Mouse (Mus musculus) ovary, postnatal 10 days (tissue): Measurements from ENCODE around the gene Cmtm2a.
"Not testable (repeated sequence)": the region's sequence is repeated elsewhere in the genome, so short reads cannot be mapped to it uniquely, and the experiment has no call there.

Source experiments
- DNase-seq: peaks from one replicate; pipeline ENCODE4 v3.0.0; 2022; ENCODE audit warnings: low spot score

Cmtm2a gene

GRCm38 (mm10) chr8:104294396-104294795 is 1.4 kb upstream of the Cmtm2a start:
- no peak for DNase-seq

GRCm38 (mm10) chr8:104268937-104269440 is 24.0 kb downstream of the Cmtm2a start:
- DNase-seq, result no peak

- no peak for DNase-seq
Measured at GRCm38 (mm10) chr8:104268368-104268767, 24.6 kb downstream of the Cmtm2a start.

- not testable (repeated sequence) for DNase-seq
Measured at GRCm38 (mm10) chr8:104264271-104264935, 28.6 kb downstream of the Cmtm2a start.

GRCm38 (mm10) chr8:104261802-104262201 is 31.2 kb downstream of the Cmtm2a start:
- DNase-seq, result not testable (repeated sequence)

GRCm38 (mm10) chr8:104253016-104253415 is 40.0 kb downstream of the Cmtm2a start:
- DNase-seq, result no peak

GRCm38 (mm10) chr8:104251461-104251860 is 41.5 kb downstream of the Cmtm2a start:
- DNase-seq, result no peak

- peak; percentile 63 for DNase-seq
Measured at GRCm38 (mm10) chr8:104250439-104251367, 42.3 kb downstream of the Cmtm2a start, which contains the start of gene Cklf. Cklf (plus strand) TSS chr8:104250861.

- no peak for DNase-seq
Measured at GRCm38 (mm10) chr8:104249442-104249996, 43.5 kb downstream of the Cmtm2a start.

GRCm38 (mm10) chr8:104248276-104248675 is 44.7 kb downstream of the Cmtm2a start, which contains the start of gene Tk2:
Tk2 (minus strand) TSS chr8:104248558.
- DNase-seq, result peak; percentile 40

- DNase-seq, result no peak
Measured at GRCm38 (mm10) chr8:104247908-104248275, 45.1 kb downstream of the Cmtm2a start.

- DNase-seq, result no peak
Measured at GRCm38 (mm10) chr8:104247054-104247907, 45.7 kb downstream of the Cmtm2a start.

- no peak for DNase-seq
Measured at GRCm38 (mm10) chr8:104246621-104247020, 46.4 kb downstream of the Cmtm2a start.

- DNase-seq, result no peak
Measured at GRCm38 (mm10) chr8:104242038-104242644, 50.8 kb downstream of the Cmtm2a start.

GRCm38 (mm10) chr8:104239418-104239861 is 53.5 kb downstream of the Cmtm2a start:
- DNase-seq, result no peak

GRCm38 (mm10) chr8:104234573-104234972 is 58.4 kb downstream of the Cmtm2a start:
- no peak for DNase-seq

- no peak for DNase-seq
Measured at GRCm38 (mm10) chr8:104232919-104233318, 60.1 kb downstream of the Cmtm2a start.

GRCm38 (mm10) chr8:104232039-104232438 is 60.9 kb downstream of the Cmtm2a start:
- DNase-seq, result no peak
